Mouse (Mus musculus) C2C12 (cell line): ENCODE results near the gene Camta1. TPM values are rescaled to one million over a fixed set of nuclear protein-coding genes. Genes with fewer than 3 reads are reported as not detected.

ENCODE experiments used
- H3K27me3 ChIP-seq: one replicate; pipeline ENCODE4 v1.6.1; 2011; ENCODE audit not compliant: control insufficient read depth, insufficient read depth, insufficient read length
- H3K36me3 ChIP-seq: one replicate; pipeline ENCODE4 v1.6.1; 2011; ENCODE audit not compliant: control insufficient read depth, insufficient read depth
- H3K4me3 ChIP-seq: one replicate; pipeline ENCODE4 v1.5.1; 2011; ENCODE audit warnings: mild to moderate bottlenecking, control low read depth; ENCODE audit not compliant: poor library complexity, insufficient read depth, severe bottlenecking
- H3K79me2 ChIP-seq: one replicate; pipeline ENCODE4 v1.6.1; 2011; ENCODE audit not compliant: control insufficient read depth, insufficient read depth
- H3K79me3 ChIP-seq: one replicate; pipeline ENCODE4 v1.6.1; 2011; ENCODE audit warnings: low read depth, control low read depth
- H3ac ChIP-seq: one replicate; pipeline ENCODE3; 2011; ENCODE audit warnings: low read depth; ENCODE audit not compliant: control insufficient read depth, insufficient read length
- CEBPB ChIP-seq: IDR thresholded peaks from one replicate; pipeline ENCODE4 v1.6.1; 2011; ENCODE audit warnings: low read depth, mild to moderate bottlenecking, control low read depth, moderate library complexity
- CTCF ChIP-seq: IDR thresholded peaks from one replicate; pipeline ENCODE4 v1.5.1; 2011; ENCODE audit not compliant: control insufficient read depth, insufficient read depth, insufficient read length
- FOSL1 ChIP-seq: IDR thresholded peaks from one replicate; pipeline ENCODE4 v1.8.0; 2011; ENCODE audit warnings: mild to moderate bottlenecking, low read length; ENCODE audit not compliant: poor library complexity, insufficient read depth, severe bottlenecking
- MAX ChIP-seq: IDR thresholded peaks from one replicate; pipeline ENCODE4 v1.6.1; 2011; ENCODE audit warnings: mild to moderate bottlenecking, control low read depth
- MYOD1 ChIP-seq: IDR thresholded peaks from one replicate; pipeline ENCODE4 v1.6.1; 2011; ENCODE audit warnings: low read depth; ENCODE audit not compliant: control insufficient read depth, insufficient read length
- MYOG ChIP-seq: IDR thresholded peaks from one replicate; pipeline ENCODE4 v1.6.1; 2011; ENCODE audit not compliant: control insufficient read depth, insufficient read length; ENCODE audit errors: extremely low read depth
- USF1 ChIP-seq: IDR thresholded peaks from one replicate; pipeline ENCODE4 v1.6.1; 2011; ENCODE audit warnings: low read depth, mild to moderate bottlenecking, control low read depth, moderate library complexity
- polyA plus RNA-seq: library from polyadenylated mRNA; unstranded; fragments of >200 nt; fragmentation: generic; extraction: Trizol; gene quantifications from one replicate; pipeline ENCODE4 v1.2.1, GENCODE M21; 2012; ENCODE audit warnings: missing spikeins

Gene Camta1
- polyA plus RNA-seq, 1 experiment = 21.7 TPM

GRCm38 (mm10) chr4:151880044-151880690, 18.5 kb upstream of the Camta1 start:
- Histone ChIP-seq H3K36me3 (no peaks in the 10 kb centered on the region), H3K27me3 (peaks cover 56% of the 10 kb centered on the region), H3K4me3 (no peak overlapping the region), H3K79me2 (no peaks in the 10 kb centered on the region), H3K79me3 (no peaks in the 10 kb centered on the region), H3ac (no peak overlapping the region)
- TF ChIP-seq MAX (no peak), USF1 (no peak), FOSL1 (no peak), CTCF (peak; percentile 5), MYOD1 (no peak)

DNA sequence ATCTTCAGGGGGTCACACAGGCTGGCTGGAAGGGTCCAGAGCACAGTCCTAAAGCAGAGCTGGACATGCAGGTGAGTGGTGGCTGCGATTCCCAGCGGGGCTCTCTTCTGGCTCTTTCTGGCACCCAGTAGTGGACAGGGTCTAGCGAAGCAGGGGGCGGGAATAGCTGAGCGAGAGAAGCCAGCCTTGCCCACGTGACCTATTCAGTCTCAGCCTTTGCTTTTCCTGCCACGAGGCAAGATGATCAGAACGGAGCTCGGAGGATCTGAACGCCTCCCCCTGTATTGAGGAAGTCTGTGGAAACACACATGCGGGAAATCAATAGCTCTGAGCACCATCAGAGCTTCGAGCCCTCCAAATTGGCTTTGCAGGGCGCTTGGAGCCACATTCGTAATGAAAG, 14.7 kb upstream of the Camta1 start:
- Histone ChIP-seq H3ac (no peak overlapping the region), H3K79me3 (no peaks in the 10 kb centered on the region), H3K36me3 (no peaks in the 10 kb centered on the region), H3K27me3 (peaks cover 53% of the 10 kb centered on the region), H3K4me3 (no peak overlapping the region), H3K79me2 (no peaks in the 10 kb centered on the region)
- TF ChIP-seq USF1 (peak; percentile 34), MYOD1 (no peak)

GRCm38 (mm10) chr4:151863511-151863910, 1.8 kb upstream of the Camta1 start:
- no peak overlapping the region for H3K4me3 ChIP-seq
- no peaks in the 10 kb centered on the region for H3K36me3 ChIP-seq
- no peaks in the 10 kb centered on the region for H3K79me2 ChIP-seq
- TF ChIP-seq CEBPB (no peak), MYOD1 (no peak)
- H3ac ChIP-seq = no peak overlapping the region
- peaks cover 30% of the 10 kb centered on the region for H3K27me3 ChIP-seq
- no peaks in the 10 kb centered on the region for H3K79me3 ChIP-seq

DNA sequence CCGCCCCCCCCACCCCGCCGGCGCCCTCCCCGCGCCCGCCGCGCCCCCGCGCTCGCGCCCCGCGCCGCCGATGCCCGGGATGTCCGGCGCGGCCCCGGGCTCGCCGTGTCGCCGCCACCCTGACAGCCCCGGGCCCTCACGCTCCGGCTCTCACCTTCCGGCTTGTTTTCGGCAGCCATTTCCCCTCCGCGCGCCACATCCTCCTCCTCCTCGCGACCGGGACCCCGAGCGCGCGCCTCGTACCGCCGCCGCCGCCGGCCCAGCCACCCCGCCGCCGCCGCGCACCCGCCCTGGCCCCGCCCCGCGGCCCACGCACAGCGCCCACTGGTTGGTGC, 238 bp downstream of the Camta1 start:
- Histone ChIP-seq H3K79me3 (no peaks in the 10 kb centered on the region), H3K79me2 (no peaks in the 10 kb centered on the region), H3K4me3 (peak overlapping the region; percentile 41), H3K27me3 (peaks cover 10% of the 10 kb centered on the region), H3K36me3 (no peaks in the 10 kb centered on the region), H3ac (peak overlapping the region; percentile 86)
- TF ChIP-seq FOSL1 = no peak
- TF ChIP-seq USF1 = no peak
- TF ChIP-seq CTCF = no peak
- no peak for TF ChIP-seq MYOG
- no peak for TF ChIP-seq MAX
- no peak for TF ChIP-seq MYOD1
- TF ChIP-seq CEBPB = no peak

DNA sequence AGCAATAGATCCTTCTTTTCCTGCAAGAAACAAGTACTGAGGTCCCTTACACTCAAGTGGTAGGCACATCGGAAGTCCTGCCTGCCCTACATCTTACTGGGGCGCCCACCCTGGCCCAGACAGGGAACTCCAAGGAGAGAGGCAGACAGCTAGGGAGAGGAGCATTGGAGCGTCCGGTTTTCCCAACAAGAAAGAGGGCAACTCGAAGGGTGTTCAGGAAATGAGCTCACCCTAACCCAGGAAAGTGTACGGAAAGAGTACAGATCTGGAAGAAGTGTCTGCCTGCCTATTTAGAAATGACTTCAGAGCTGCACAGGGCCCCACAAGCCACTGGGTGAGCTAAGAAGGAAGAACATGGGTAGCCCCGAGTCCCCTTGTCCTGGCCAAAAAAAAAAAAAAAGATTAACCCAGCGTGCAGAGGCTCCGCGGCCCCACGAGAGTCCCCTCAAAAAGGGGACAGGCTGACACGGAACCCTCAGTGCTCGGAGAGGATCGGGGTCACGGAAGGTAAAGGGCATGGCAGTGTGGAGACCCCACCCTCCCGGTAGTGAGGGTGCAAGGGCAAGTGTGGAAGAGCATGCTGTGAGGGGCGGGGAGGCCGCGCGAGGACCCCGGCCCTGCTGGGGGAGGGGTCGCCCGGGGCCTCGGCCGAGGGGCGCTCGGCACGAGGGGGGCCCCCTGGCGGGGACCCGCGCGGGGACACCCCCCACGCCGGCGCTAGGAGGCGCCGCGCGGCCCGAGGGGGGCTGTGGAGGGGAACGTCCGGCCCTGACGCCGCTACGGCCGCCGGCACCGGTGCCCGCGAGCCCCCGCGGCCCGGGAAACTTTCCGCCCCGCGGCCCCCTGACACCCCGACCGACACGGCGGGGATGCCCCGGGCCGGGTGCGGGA, 990 bp downstream of the Camta1 start:
- peak overlapping the region; percentile 86 for H3ac ChIP-seq
- TF ChIP-seq MAX (no peak), CTCF (peak; percentile 92)
- peak overlapping the region; percentile 41 for H3K4me3 ChIP-seq
- H3K79me2 ChIP-seq = no peaks in the 10 kb centered on the region
- no peaks in the 10 kb centered on the region for H3K79me3 ChIP-seq
- H3K27me3 ChIP-seq = peaks cover 4% of the 10 kb centered on the region
- H3K36me3 ChIP-seq = no peaks in the 10 kb centered on the region

DNA sequence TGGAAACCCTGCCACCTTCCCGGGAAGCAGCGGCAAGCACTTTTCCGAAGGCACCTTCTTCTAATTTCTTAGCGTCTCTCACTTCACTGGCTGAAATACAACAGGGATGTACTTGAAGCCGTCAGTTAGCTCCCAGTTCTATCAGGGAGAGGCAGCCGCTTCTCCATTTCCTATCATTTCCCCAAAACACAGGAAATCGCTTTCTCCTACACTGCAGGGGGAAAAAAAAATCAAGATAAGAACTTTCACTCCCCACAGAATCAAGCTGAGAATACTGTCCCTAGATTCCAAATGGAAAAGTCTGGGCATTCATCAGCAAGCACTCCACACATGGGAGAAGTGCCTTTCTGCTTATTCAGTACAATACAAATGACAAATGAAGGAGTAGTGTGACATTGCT, 2.4 kb downstream of the Camta1 start:
- no peak for TF ChIP-seq MAX
- no peak for TF ChIP-seq FOSL1
- TF ChIP-seq MYOD1 = no peak
- TF ChIP-seq CEBPB = no peak
- TF ChIP-seq USF1 = no peak
- TF ChIP-seq CTCF = no peak
- TF ChIP-seq MYOG = no peak
- no peaks in the 10 kb centered on the region for H3K27me3 ChIP-seq
- H3K4me3 ChIP-seq = no peak overlapping the region
- no peaks in the 10 kb centered on the region for H3K36me3 ChIP-seq
- H3K79me3 ChIP-seq = no peaks in the 10 kb centered on the region
- no peaks in the 10 kb centered on the region for H3K79me2 ChIP-seq
- H3ac ChIP-seq = no peak overlapping the region
